Mouse (Mus musculus) megakaryocyte progenitor cell, adult 5-6 weeks (primary cell): ENCODE measurements around the gene Nup214. TPM values are rescaled to one million over a fixed set of nuclear protein-coding genes. Genes with fewer than 3 reads are reported as not detected.

ENCODE experiments used
- ATAC-seq: replicated peaks from 2 replicates; pipeline ENCODE4 v1.8.0; 2016; ENCODE audit warnings: mild to moderate bottlenecking, moderate TSS enrichment, inconsistent platforms; ENCODE audit not compliant: poor library complexity
- total RNA-seq, 2 experiments: library from RNA; stranded (forward) in 1 of 2; stranded (reverse) in 1 of 2; fragments of 157-497, 149-512 nt in 1 of 2; fragments of 200-1000 nt in 1 of 2; gene quantifications; 2 replicates each; pipeline versions ENCODE4 v1.2.3 to v1.2.4; 2015 to 2017

Gene Nup214
- total RNA-seq, 2 experiments from 2014 or later: 30.7 to 106 TPM

DNA sequence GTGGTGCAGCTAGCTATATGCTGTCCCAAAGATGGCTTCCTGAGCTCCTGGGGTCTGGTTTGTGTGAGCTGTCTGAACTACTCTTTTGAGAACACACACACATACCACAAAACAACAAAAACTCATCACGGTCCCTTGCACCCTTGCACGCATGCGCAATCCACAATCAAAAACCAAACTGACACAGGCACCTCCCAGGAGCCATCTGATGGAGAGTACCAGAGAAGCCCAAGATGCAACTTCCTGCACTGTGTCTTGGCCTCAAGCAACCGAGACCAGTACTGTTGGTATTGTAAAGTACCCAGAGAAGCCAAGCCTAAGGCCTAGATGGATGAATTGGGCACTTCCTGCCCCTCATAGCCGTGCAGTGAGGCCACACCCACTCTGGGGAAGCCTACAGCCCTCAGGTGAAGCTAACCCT, 91.1 kb downstream of the Nup214 start:
- no peak for ATAC-seq

DNA sequence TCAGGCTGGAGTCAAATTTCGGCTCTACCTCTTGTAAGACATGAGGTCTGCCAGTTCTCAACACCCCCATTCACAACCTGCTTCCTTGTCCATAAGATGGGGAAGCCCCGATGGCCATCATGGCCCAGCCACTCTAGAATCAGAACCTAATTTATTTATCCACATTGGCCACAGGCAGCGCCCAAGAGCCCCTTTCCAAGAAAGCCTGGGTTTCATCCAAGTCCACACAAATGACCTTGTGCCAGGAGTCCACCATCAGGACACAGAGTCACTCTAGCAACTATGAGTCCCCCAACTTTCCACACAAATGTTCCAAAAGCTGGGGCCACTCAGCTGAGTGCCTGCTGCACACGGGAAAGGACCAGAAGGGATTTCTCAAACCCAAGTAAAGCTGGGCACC, 91.8 kb downstream of the Nup214 start:
- no peak for ATAC-seq

- no peak for ATAC-seq
Measured at GRCm38 (mm10) chr2:32068811-32069607, 94.8 kb downstream of the Nup214 start.

- no peak for ATAC-seq
Measured at GRCm38 (mm10) chr2:32070747-32071146, 96.5 kb downstream of the Nup214 start.

GRCm38 (mm10) chr2:32074404-32074803, 100.2 kb downstream of the Nup214 start:
- ATAC-seq: no peak

GRCm38 (mm10) chr2:32075368-32075767, 101.1 kb downstream of the Nup214 start:
- ATAC-seq: peak; percentile 24; the same call in 1 of the 2 replicates

DNA sequence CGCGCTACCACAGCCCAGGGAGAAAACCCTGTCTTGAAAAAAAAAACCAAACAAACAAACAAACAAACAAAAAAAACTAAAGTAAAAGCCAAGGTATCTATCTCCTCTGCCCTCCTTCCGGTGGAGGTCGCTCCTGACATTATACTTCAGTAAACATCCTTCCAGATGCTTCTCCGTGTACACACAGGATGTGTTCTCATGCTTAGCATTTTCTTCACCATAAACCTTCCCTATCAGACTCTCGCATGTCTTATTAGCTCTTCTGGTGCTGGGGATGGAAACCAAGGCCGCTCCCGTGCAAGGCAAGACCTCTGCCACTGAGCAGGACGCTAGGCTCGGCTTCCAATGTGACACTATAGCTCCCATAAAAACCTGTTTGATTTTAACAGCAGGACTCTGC, 103.5 kb downstream of the Nup214 start:
- no peak for ATAC-seq

DNA sequence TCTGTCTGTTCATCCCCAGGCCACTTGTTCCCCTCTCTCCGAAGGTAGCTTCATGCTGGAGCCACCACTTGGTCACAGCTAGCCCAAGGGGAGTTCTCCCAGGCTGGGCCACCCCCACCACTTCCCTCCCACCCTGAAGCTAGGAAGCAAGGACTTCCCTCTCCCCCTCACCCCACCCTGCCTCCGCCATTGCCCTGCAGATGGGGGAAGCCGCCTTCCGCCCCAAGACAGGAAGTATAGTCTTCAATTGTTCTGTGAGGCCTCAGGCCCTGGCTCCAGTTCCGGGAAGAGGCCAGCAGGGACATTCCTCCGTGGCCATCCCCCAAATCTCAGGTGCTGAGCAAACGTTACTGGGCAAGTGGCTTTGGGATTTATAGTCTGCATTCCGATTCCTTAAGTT, 104.3 kb downstream of the Nup214 start:
- peak; percentile 43 for ATAC-seq

DNA sequence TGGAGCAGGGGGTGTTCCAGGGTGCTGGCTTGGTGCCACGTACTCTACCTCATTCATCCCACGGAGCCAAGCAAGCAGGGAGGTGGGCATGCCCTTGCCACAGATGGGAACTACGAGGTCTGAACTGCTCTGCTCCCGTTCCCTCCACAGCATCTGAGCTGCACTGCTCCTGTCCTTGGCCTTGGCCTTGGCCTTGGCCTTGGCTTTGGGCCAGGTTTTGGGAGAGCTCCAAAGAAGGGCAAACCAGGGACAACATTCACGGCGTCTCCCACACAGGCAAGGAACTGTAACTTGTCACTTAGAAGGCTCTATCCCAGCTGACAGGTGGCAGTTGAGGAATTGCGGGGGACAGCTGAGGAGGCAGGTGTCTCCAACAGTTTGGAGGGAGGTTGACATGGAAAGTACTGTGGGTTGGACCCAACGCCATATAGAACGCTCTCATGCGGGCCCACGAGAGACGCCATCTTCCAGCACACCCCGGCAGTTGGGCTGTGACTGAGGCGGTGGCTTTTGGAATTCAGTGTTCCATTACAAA, 105.0 kb downstream of the Nup214 start:
- ATAC-seq: no peak

DNA sequence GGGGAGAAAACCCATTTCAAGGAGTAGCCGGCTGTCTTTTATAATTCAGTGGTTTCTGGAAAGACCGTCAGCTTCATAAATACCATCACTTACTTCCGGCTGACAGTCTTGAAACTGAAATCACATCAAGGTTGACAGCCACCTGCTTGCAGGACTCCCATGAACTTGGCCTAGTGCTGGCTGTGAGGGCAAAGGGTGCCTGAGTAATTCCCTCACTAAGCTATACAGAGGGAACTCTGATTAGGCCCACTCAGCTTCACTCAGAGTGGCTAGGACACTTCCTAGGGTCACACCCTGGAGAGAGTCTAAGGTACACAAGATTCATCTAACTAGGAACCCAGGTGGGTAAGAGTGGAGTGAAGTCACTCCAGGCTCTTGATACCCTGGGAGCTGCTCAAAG, 106.4 kb downstream of the Nup214 start:
- no peak for ATAC-seq

DNA sequence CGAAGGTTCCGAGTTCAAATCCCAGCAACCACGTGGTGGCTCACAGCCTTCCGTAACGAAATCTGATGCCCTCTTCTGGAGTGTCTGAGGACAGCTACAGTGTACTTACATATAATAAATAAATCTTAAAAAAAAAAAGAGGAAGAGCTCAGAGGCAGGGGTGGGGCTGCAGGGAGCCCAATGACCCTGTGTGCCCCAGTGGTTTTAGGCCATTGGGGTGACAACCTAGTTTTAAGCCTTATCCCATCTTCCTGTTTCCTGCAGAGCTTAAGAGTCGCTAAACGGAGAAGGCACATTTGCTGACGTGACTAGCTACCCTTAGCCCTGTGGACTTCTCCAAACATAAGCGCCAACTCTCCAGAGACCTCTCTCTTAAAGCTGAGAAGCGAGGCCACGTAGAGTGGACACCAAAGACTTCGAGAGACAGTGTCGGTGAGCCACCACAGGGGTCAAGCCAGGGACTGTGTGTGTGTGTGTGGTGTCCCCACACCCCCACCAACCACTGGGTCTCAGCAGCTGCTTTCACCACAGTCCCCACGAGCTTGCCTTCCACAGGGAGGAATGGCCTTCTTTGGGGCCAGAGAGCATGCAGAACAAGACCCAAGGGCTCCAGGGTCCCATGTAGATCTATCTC, 107.2 kb downstream of the Nup214 start:
- peak; percentile 45 for ATAC-seq

DNA sequence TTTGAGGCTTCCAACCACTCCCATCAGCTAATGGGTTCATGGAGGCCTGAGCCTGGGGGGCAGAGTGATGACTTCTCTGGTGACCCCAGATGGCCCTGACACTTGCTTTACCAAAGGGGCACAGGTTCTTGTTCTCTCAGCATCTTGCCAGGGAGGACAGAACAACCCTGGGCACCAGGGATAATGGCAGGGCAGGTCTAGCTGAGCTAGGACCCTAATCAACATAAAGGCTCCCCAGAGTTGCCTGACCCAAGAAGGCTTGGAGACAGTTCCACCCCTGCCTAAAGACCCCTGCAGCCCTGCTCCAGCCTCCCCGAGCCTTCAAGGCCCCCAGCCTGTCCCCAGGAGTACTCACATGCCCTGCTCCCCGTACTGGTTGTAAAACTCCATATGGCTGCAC, 108.0 kb downstream of the Nup214 start:
- no peak for ATAC-seq

DNA sequence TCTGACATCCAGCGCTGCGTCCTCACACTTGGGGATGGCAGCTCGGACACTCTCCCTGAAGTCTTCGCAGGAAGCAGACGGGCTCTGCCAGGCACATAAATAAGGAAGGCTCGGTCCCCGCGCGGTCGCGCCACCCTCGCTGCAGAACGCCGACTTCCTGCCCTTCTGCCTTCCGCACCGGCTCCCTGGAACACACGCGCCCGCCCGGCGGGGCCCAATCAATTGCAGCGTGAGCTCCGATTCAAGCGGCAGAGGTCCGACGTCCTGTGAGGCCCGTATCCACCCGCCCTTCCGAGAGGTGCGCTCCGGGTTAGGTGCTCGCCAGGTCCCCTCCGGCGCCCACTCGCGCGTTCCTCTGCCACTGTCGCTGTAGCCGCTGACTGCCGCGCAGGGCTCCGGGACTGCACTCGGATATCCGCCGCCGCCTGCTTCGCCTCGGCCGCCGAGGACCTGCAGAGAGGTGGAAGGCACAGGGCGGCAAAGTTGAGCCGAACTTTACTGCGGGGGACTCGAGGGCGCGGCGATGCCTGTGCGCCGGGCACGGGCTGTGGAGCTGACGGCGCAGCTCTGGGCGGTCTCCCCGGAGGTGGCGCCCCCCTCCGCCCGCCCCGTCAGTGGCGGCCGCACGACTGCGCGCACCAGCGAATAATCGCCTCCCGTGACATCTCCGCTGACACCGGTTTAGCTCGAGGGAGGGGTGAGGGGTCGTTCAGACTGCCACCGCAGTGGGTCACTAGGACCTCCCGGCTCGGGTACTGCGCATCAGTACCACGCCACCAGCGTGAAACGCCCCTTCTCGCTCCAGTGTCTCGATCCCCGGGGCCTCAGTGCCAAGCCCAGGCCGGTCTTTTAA, 109.1 kb downstream of the Nup214 start:
- peak; percentile 38 for ATAC-seq

DNA sequence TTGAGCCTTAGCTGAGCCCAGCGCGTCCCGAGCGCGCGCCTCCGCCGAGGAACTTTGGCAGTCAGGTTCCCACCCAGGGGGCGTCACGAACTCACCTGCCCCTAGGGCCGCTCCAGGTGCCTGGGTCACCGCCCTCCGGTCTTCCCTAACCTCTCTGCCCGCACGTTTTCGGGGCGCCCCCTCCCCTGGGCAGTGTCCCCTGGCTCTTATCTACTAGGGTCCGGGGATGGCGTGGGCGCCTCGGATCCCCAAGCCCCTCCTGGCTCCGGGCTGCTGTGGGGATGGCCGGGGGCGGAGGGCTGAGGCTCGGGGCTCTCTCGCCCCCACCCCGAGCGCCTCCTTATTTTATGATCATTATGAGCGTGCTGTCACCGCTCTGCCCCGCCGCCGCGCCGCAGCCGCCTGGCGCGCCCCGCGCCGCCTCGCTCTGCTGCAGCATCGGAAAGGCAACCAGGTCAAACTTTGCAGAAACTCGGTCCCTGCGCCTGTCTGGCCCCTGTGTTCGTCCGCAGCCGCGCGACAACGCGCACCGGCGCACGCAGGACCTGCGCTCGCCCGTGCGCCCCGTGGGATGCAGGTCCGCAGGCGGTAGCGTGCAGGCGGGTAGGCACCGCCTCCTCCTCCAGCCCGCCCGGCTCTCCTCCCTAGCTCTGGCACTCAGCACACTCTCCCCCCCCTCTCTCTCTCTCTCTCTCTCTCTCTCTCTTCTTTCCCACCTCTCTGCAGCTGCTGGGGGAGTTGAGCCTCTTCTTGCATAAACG, 110.1 kb downstream of the Nup214 start, which contains the start of gene Fam78a:
Fam78a (minus strand) TSS at position 747 of the 761 bp plus-strand sequence.
- peak; percentile 59 for ATAC-seq

DNA sequence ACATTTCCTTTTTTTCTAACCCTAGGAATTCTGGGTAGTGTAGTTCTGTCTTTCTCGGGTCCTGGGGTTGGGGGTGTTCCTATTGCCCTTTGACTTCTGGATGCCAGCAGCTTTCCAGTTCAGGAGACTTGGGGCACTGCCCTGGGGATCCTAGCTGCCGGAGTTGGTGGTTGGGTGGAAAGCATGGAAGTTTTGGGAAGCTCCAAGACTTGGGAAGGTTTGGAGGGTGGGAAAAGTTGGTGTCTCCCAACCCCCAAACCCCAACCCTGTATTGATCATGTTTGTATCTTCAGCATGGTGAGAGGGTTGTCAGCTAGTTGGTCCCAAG, 110.6 kb downstream of the Nup214 start:
- ATAC-seq: no peak

GRCm38 (mm10) chr2:32085231-32085630, 111.0 kb downstream of the Nup214 start:
- ATAC-seq: 0 out of 2 replicates have a peak, but pooled peaks have one; percentile 20

- no peak for ATAC-seq
Measured at GRCm38 (mm10) chr2:32087606-32088005, 113.4 kb downstream of the Nup214 start.

DNA sequence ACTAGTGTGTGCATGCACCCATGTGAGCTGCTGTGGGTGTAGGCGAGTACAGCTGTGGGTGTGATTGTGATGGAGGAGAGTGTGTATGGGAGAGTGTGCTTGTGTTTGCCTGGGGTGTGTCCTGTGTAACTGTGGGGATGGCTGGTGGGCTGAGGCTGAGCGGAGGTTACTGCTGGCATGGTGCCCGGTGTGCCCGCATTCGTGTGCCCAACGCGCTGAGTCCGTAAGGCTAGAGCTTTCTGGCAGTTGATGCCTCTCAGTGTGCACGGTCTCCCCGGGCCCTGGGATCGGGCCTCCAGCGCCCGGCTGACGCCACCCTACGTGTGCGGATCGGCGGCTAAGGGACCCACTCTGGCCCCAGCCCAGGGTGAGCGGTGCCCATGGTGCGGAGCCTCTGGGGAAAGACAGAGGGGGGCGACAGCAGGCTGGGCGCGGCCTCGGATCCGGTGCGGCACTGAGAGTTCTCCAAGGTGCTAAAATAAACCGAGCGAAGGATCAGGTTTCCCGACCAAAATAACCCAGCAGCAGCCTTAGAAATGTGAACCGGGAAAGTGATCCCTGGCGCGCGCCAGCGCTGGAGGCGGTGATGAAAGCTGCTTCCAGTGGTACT, 114.2 kb downstream of the Nup214 start:
- peak; percentile 21 for ATAC-seq

DNA sequence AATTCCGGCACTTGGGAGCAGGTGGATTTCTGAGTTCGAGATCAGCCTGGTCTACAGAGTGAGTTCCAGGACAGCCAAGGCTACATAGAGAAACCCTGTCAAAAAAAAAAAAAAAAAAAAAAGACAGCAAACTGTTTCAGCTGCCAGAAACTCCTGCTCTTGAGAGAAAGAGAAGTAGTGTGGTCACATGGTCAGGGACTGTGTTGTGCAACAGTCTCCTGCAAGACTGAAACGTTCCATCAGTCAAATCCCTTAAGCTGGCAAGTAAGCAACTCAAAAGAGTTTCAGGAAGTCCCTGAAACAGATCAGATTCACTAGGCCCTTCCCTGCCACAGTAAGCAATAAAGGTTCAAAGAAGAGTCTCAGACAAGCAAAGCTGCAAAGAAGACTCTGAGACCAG, 115.4 kb downstream of the Nup214 start:
- peak; percentile 43 for ATAC-seq

DNA sequence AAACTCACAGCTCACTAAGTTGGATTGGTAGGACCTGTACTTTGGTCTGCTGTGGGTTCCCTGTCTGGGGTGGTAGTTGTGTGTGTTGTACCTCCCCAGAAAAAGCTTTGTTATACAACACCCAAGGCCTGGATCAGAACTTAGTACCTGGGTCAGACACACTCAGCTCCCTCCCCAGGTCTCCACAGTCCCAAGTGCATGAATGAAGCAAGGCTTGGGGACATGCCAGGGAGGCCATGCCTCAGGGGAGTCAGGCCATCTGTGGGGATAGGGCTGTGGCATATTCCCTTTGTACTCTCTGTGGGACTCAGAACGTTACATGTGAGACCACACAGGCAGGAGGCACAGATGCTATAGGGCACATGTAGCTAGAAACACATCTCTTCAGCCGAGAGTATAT, 115.9 kb downstream of the Nup214 start:
- no peak for ATAC-seq
